Mouse (Mus musculus) stomach, postnatal 0 days (tissue): Measurements from ENCODE around the gene Frzb. TPM values are rescaled to one million over a fixed set of nuclear protein-coding genes. Genes with fewer than 3 reads are reported as not detected.

Experiments used
- ATAC-seq: fragments of 200-750 bp; cut with Nextera tagmentation; 2 replicates; pipeline ENCODE4 v1.8.0; 2017; ENCODE audit not compliant: low FRiP score, low TSS enrichment
- DNase-seq: peaks from one replicate; pipeline ENCODE4 v3.0.0-alpha.2; 2016; ENCODE audit warnings: low spot score
- H3K27ac ChIP-seq: fragments of 300-500 bp; sonication (generic); replicated peaks from 2 replicates; pipeline ENCODE4 v1.5.1; 2014; ENCODE audit warnings: mild to moderate bottlenecking, control low read depth
- H3K27me3 ChIP-seq: fragments of 300-500 bp; sonication (generic); 2 replicates; pipeline ENCODE4 v1.6.1; 2014; ENCODE audit warnings: low read length; ENCODE audit not compliant: control insufficient read depth, insufficient read depth
- H3K36me3 ChIP-seq: fragments of 300-500 bp; sonication (generic); 2 replicates; pipeline ENCODE4 v1.6.1; 2014; ENCODE audit warnings: low read length, mixed read lengths; ENCODE audit not compliant: control insufficient read depth, insufficient read depth
- H3K4me1 ChIP-seq: fragments of 300-500 bp; sonication (generic); replicated peaks from 2 replicates; pipeline ENCODE4 v1.6.1; 2014; ENCODE audit warnings: antibody characterized with exemption; ENCODE audit not compliant: control insufficient read depth, insufficient read depth
- H3K4me2 ChIP-seq: fragments of 300-500 bp; sonication (generic); replicated peaks from 2 replicates; pipeline ENCODE4 v1.6.1; 2014; ENCODE audit warnings: low read depth, mild to moderate bottlenecking, control low read depth, moderate library complexity
- H3K4me3 ChIP-seq: fragments of 300-500 bp; sonication (generic); 2 replicates; pipeline ENCODE4 v1.5.1; 2014; ENCODE audit warnings: low read depth, low read length, control low read depth
- H3K9ac ChIP-seq: fragments of 300-500 bp; sonication (generic); 2 replicates; pipeline ENCODE4 v1.6.1; 2014; ENCODE audit warnings: mild to moderate bottlenecking, low read length, control low read depth, mixed read lengths
- H3K9me3 ChIP-seq: fragments of 300-500 bp; sonication (generic); 2 replicates; pipeline ENCODE4 v1.6.1; 2016; ENCODE audit warnings: low read length; ENCODE audit not compliant: control insufficient read depth
- CTCF ChIP-seq: IDR thresholded peaks from 2 replicates; pipeline ENCODE4 v1.5.1; 2016; ENCODE audit warnings: antibody characterized with exemption, low read depth, mild to moderate bottlenecking, moderate library complexity
- EP300 ChIP-seq: optimal IDR thresholded peaks from 2 replicates; pipeline ENCODE3; 2016; ENCODE audit warnings: antibody characterized with exemption
- WGBS: fragments of 180-500 bp; shearing (Covaris S2); extraction: QIAGEN DNeasy Blood & Tissue Kit; methylation state at CpG from one replicate; pipeline ENCODE4 v1.1.7; 2014; 5-methylcytosine and 5-hydroxymethylcytosine counted together
- polyA plus RNA-seq: library from polyadenylated mRNA; unstranded; fragments of >200 nt; fragmentation: Nextera tagmentation; extraction: Ambion mirVana; gene quantifications from 2 replicates; pipeline ENCODE4 v1.2.1, GENCODE M21; 2015

Gene Frzb
- polyA plus RNA-seq, 1 experiment from 2014 or later = 1.6 TPM

GRCm38 (mm10) chr2:80465991-80466821 lies 18.8 kb upstream of the Frzb start:
- no peak for ATAC-seq
- WGBS = 55% methylated on average over 16 of the region's 16 CpGs
- Histone ChIP-seq H3K27ac (no peak overlapping the region), H3K4me2 (no peak overlapping the region), H3K9me3 (no peaks in the 10 kb centered on the region), H3K27me3 (no peaks in the 10 kb centered on the region), H3K9ac (no peak overlapping the region), H3K36me3 (no peaks in the 10 kb centered on the region), H3K4me1 (no peaks in the 10 kb centered on the region), H3K4me3 (no peak overlapping the region)
- DNase-seq = no peak
- TF ChIP-seq CTCF (no peak), EP300 (no peak)

GRCm38 (mm10) chr2:80461827-80462226 lies 14.4 kb upstream of the Frzb start:
- Histone ChIP-seq H3K9me3 (no peaks in the 10 kb centered on the region), H3K4me1 (no peaks in the 10 kb centered on the region), H3K9ac (no peak overlapping the region), H3K27me3 (no peaks in the 10 kb centered on the region), H3K4me2 (no peak overlapping the region), H3K36me3 (no peaks in the 10 kb centered on the region), H3K27ac (no peak overlapping the region), H3K4me3 (no peak overlapping the region)
- no peak for ATAC-seq
- WGBS = 76% methylated on average over 8 of the region's 8 CpGs
- TF ChIP-seq EP300 (no peak), CTCF (no peak)
- DNase-seq = no peak

GRCm38 (mm10) chr2:80448231-80448630 lies 806 bp upstream of the Frzb start:
- peak; percentile 16 for DNase-seq
- Histone ChIP-seq H3K27me3 (peaks cover 4% of the 10 kb centered on the region; the same call in 1 of the 2 replicates), H3K4me2 (peak overlapping the region; percentile 97), H3K9ac (peak overlapping the region; percentile 38; the same call in 1 of the 2 replicates), H3K9me3 (no peaks in the 10 kb centered on the region), H3K27ac (no peak overlapping the region), H3K4me3 (peak overlapping the region; percentile 55), H3K4me1 (no peaks in the 10 kb centered on the region; the same call in 1 of the 2 replicates), H3K36me3 (no peaks in the 10 kb centered on the region)
- TF ChIP-seq CTCF = no peak
- TF ChIP-seq EP300 = no peak
- 4% methylated on average over 12 of the region's 12 CpGs for WGBS
- no peak for ATAC-seq

GRCm38 (mm10) chr2:80446308-80447151 lies 895 bp downstream of the Frzb start:
- Histone ChIP-seq H3K4me2 (peak overlapping the region; percentile 97), H3K4me1 (no peaks in the 10 kb centered on the region; the same call in 1 of the 2 replicates), H3K9ac (peak overlapping the region; percentile 53), H3K27me3 (peaks cover 4% of the 10 kb centered on the region; the same call in 1 of the 2 replicates), H3K4me3 (peak overlapping the region; percentile 55), H3K36me3 (no peaks in the 10 kb centered on the region), H3K27ac (no peak overlapping the region), H3K9me3 (no peaks in the 10 kb centered on the region)
- peak; percentile 30 for DNase-seq
- under 1% methylated on average over 54 of the region's 54 CpGs for WGBS
- 0 out of 2 replicates have a peak, but pooled peaks have one; percentile 49 for ATAC-seq
- TF ChIP-seq CTCF (no peak), EP300 (no peak)

- WGBS = 31% methylated on average over 10 of the region's 10 CpGs
- peak overlapping the region; percentile 97 for H3K4me2 ChIP-seq
- H3K36me3 ChIP-seq = no peaks in the 10 kb centered on the region
- TF ChIP-seq CTCF = no peak
- no peak for TF ChIP-seq EP300
- H3K27me3 ChIP-seq = peaks cover 4% of the 10 kb centered on the region; the same call in 1 of the 2 replicates
- peak overlapping the region; percentile 55 for H3K4me3 ChIP-seq
- ATAC-seq (no peak), DNase-seq (no peak)
- no peaks in the 10 kb centered on the region for H3K9me3 ChIP-seq
- no peak overlapping the region for H3K9ac ChIP-seq
- H3K4me1 ChIP-seq = no peaks in the 10 kb centered on the region; the same call in 1 of the 2 replicates
- H3K27ac ChIP-seq = no peak overlapping the region
Measured at GRCm38 (mm10) chr2:80445926-80446307, 1.5 kb downstream of the Frzb start.
